Comparison of ENCODE assay signal across 8 mouse cellular contexts in genomic region chr14:57534961-57535360, GRCm38 (mm10). TPM values are rescaled to one million over a fixed set of nuclear protein-coding genes. Genes with fewer than 3 reads are reported as not detected.
DNase-seq lines count a peak whose midpoint lies in the region; ATAC-seq and TF ChIP-seq lines count a peak whose summit lies in the region.

No protein-coding gene starts in this region.

- peak overlapping the region; percentile 89 for H3K27ac ChIP-seq in lung, embryonic 14.5 days (ENCODE audit: low read depth)
- H3K27ac ChIP-seq in heart, embryonic 12.5 days (ENCODE audit: poor library complexity, severe bottlenecking): 0 out of 2 replicates have a peak overlapping the region, but pooled peaks have one; percentile 37
- H3K27ac ChIP-seq in stomach, postnatal 0 days (replicated peaks): peak overlapping the region; percentile 88

- peaks cover 33% of the 10 kb centered on the region for H3K4me1 ChIP-seq in lung, embryonic 14.5 days (ENCODE audit: insufficient read depth)
- peaks cover 41% of the 10 kb centered on the region for H3K4me1 ChIP-seq in heart, embryonic 12.5 days (replicated peaks)
- H3K4me1 ChIP-seq in stomach, postnatal 0 days (replicated peaks; ENCODE audit: control insufficient read depth, insufficient read depth): peaks cover 8% of the 10 kb centered on the region

- no peaks in the 10 kb centered on the region for H3K9me3 ChIP-seq in lung, embryonic 14.5 days (ENCODE audit: low read depth, low read length)
- H3K9me3 ChIP-seq in heart, embryonic 12.5 days (replicated peaks): no peaks in the 10 kb centered on the region
- H3K9me3 ChIP-seq in stomach, postnatal 0 days (ENCODE audit: control insufficient read depth, low read length): no peaks in the 10 kb centered on the region

- peak; percentile 22; the same call in 1 of the 2 replicates for TF ChIP-seq CTCF in lung, embryonic 14.5 days (IDR thresholded peaks at IDR 0.05; ENCODE audit: low read depth)
- peak; percentile 17; the same call in 1 of the 2 replicates for TF ChIP-seq CTCF in stomach, postnatal 0 days (IDR thresholded peaks at IDR 0.05; ENCODE audit: low read depth)

- WGBS in lung, embryonic 14.5 days: 15% methylated on average over 8 of the region's 8 CpGs
- WGBS in heart, embryonic 12.5 days: 20% methylated on average over 8 of the region's 8 CpGs
- 27% methylated on average over 8 of the region's 8 CpGs for WGBS in stomach, postnatal 0 days

- no peak overlapping the region for H3K4me3 ChIP-seq in lung, embryonic 14.5 days (ENCODE audit: low read depth, low read length)
- no peak overlapping the region for H3K4me3 ChIP-seq in heart, embryonic 12.5 days
- no peak overlapping the region for H3K4me3 ChIP-seq in stomach, postnatal 0 days (ENCODE audit: low read depth, low read length)

- peak; percentile 82 for DNase-seq in lung, embryonic 14.5 days
- no peak for DNase-seq in lung, postnatal 25 days (ENCODE audit: low spot score)
- peak; percentile 49 to 55 for DNase-seq in cerebellum, postnatal 14 days
- DNase-seq in kidney, postnatal 25 days: peak; percentile 18 to 52
- no peak for DNase-seq in stomach, postnatal 0 days (ENCODE audit: low spot score)
- DNase-seq in spleen, postnatal 10 days (ENCODE audit: low spot score in 2 of 2): no peak
- no peak for DNase-seq in liver

- peak overlapping the region; percentile 38 for H3K4me2 ChIP-seq in lung, embryonic 14.5 days
- H3K4me2 ChIP-seq in heart, embryonic 12.5 days: peak overlapping the region; percentile 14; the same call in 1 of the 2 replicates
- peak overlapping the region; percentile 27 for H3K4me2 ChIP-seq in stomach, postnatal 0 days (replicated peaks; ENCODE audit: low read depth)

- H3K9ac ChIP-seq in lung, embryonic 14.5 days: peak overlapping the region; percentile 16; the same call in 1 of the 2 replicates
- H3K9ac ChIP-seq in heart, embryonic 12.5 days: peak overlapping the region; percentile 37
- peak overlapping the region; percentile 53; the same call in 1 of the 2 replicates for H3K9ac ChIP-seq in stomach, postnatal 0 days (ENCODE audit: low read length)

- H3K27me3 ChIP-seq in lung, embryonic 14.5 days (ENCODE audit: insufficient read depth, low read length): peaks cover 2% of the 10 kb centered on the region; the same call in 1 of the 2 replicates
- peaks cover 23% of the 10 kb centered on the region for H3K27me3 ChIP-seq in heart, embryonic 12.5 days (replicated peaks)
- H3K27me3 ChIP-seq in stomach, postnatal 0 days (ENCODE audit: control insufficient read depth, insufficient read depth, low read length): no peaks in the 10 kb centered on the region

- no peak for TF ChIP-seq EP300 in stomach, postnatal 0 days (optimal IDR thresholded peaks at IDR 0.05)

- peak; percentile 45 for ATAC-seq in lung, embryonic 14.5 days (ENCODE audit: insufficient read depth)
- ATAC-seq in heart, embryonic 12.5 days (ENCODE audit: insufficient number of reproducible peaks, low FRiP score): no peak
- peak; percentile 53; the same call in 1 of the 2 replicates for ATAC-seq in stomach, postnatal 0 days (ENCODE audit: low FRiP score, low TSS enrichment)

- no peaks in the 10 kb centered on the region for H3K36me3 ChIP-seq in lung, embryonic 14.5 days (ENCODE audit: insufficient read depth)
- no peaks in the 10 kb centered on the region for H3K36me3 ChIP-seq in heart, embryonic 12.5 days
- no peaks in the 10 kb centered on the region for H3K36me3 ChIP-seq in stomach, postnatal 0 days (ENCODE audit: control insufficient read depth, insufficient read depth, low read length)

RNA-seq across cellular contexts. Expression of gene Il17d, which starts 10.4 kb away (rescaled TPM):
- polyA plus RNA-seq in lung, embryonic 14.5 days (2014; fragmentation: Nextera tagmentation; extraction: Ambion mirVana): 3.4 TPM in 2 replicates
- 0.79 and 1.2 TPM in 2 replicates for polyA plus RNA-seq in heart, embryonic 12.5 days (2016; fragmentation: Nextera tagmentation; extraction: Ambion mirVana)
- 8.5 and 10.6 TPM in 2 replicates for polyA plus RNA-seq in stomach, postnatal 0 days (2015; fragmentation: Nextera tagmentation; extraction: Ambion mirVana)

RNA-seq across cellular contexts. Expression of gene Eef1akmt1, which starts 36.5 kb away (rescaled TPM):
- polyA plus RNA-seq in lung, embryonic 14.5 days (2014; fragmentation: Nextera tagmentation; extraction: Ambion mirVana): 112 and 122 TPM in 2 replicates
- polyA plus RNA-seq in heart, embryonic 12.5 days (2016; fragmentation: Nextera tagmentation; extraction: Ambion mirVana): 56.4 and 60.4 TPM in 2 replicates
- polyA plus RNA-seq in stomach, postnatal 0 days (2015; fragmentation: Nextera tagmentation; extraction: Ambion mirVana): 59.5 and 60.9 TPM in 2 replicates

Comparison
In these comparisons a context has a peak if more than half of its experiments do, and no peak if none do; other contexts are left out.
1. DNase-seq: peak in lung, embryonic 14.5 days (single experiment), cerebellum, postnatal 14 days (2 of 2) and kidney, postnatal 25 days (2 of 2); none in lung, postnatal 25 days (single experiment), stomach, postnatal 0 days (single experiment), spleen, postnatal 10 days (0 of 2) and liver (single experiment).
2. H3K27ac ChIP-seq: peak in every context shown above with its lines; median percentile 89 in lung, embryonic 14.5 days; 88 in stomach, postnatal 0 days; 37 in heart, embryonic 12.5 days.
3. Peak in every context shown above with its lines, with median percentiles within 50 percentile points of each other: H3K4me2 ChIP-seq and H3K9ac ChIP-seq.